In genomic region chr12:107695438-107696267, GRCm38 (mm10) we compare ENCODE assay signal across 17 mouse cellular contexts.
"Had no signal": no experiment of that assay in that cellular context is flagged by ENCODE, and none has a peak within 500 bp of the region (broad histone marks: within the 10 kb centered on the region; RNA-seq: fewer than 3 reads in every experiment).

No protein-coding gene starts in this region.

- H3K9me3 ChIP-seq: hindbrain, embryonic 15.5 days; limb, embryonic 10.5 days; liver, embryonic 15.5 days; neural tube, embryonic 15.5 days had no signal

- DNase-seq: kidney, postnatal 14 days; lung, adult 2 months; lung, postnatal 4 days; midbrain, embryonic 14.5 days; right cerebral cortex, adult 18-20 months; spleen, adult 18-20 months; thymus, adult 18-20 months; thymus, postnatal 14 days had no signal

- H3K36me3 ChIP-seq: hindbrain, embryonic 15.5 days; limb, embryonic 10.5 days; liver, embryonic 15.5 days; midbrain, embryonic 10.5 days; neural tube, embryonic 15.5 days had no signal

- H3K4me3 ChIP-seq: hindbrain, embryonic 15.5 days; left cerebral cortex, adult 2 months; limb, embryonic 10.5 days; liver, embryonic 15.5 days; midbrain, embryonic 10.5 days; myocyte; neural tube, embryonic 15.5 days had no signal

- H3K9ac ChIP-seq: hindbrain, embryonic 15.5 days; liver, embryonic 15.5 days; neural tube, embryonic 15.5 days had no signal

- ATAC-seq: lung, postnatal 0 days had no signal

- H3K27ac ChIP-seq: hindbrain, embryonic 15.5 days; left cerebral cortex, adult 2 months; limb, embryonic 10.5 days; liver, embryonic 15.5 days; midbrain, embryonic 10.5 days; neural tube, embryonic 15.5 days had no signal

- H3K27me3 ChIP-seq: hindbrain, embryonic 15.5 days; liver, embryonic 15.5 days; neural tube, embryonic 15.5 days had no signal

- H3K4me2 ChIP-seq: hindbrain, embryonic 15.5 days; liver, embryonic 11.5 days; liver, embryonic 15.5 days; neural tube, embryonic 15.5 days had no signal

- H3K4me1 ChIP-seq: liver, embryonic 15.5 days had no signal
